Mouse (Mus musculus): ENCODE results near the gene Unk. TPM values are rescaled to one million over a fixed set of nuclear protein-coding genes. Genes with fewer than 3 reads are reported as not detected.

Unk gene
- total and polyA plus RNA-seq, 2 experiments from 2014 or later = 22.5 to 43.8 TPM

GRCm38 (mm10) chr11:116109441-116110081 lies 79.4 kb downstream of the Unk start:
- no peak overlapping the region for H3K27ac ChIP-seq (ENCODE audit: low read depth, low read length)
- DNase-seq (no peak), ATAC-seq (peak; percentile 16; the same call in 1 of the 2 replicates)
- H3K9ac ChIP-seq = peak overlapping the region; percentile 33; the same call in 1 of the 2 replicates
- TF ChIP-seq CTCF (IDR thresholded peaks at IDR 0.05; ENCODE audit: low read depth) = no peak
- H3K4me2 ChIP-seq (ENCODE audit: low read depth) = peak overlapping the region; percentile 56
- no peaks in the 10 kb centered on the region for H3K4me1 ChIP-seq (ENCODE audit: insufficient read depth)
- H3K9me3 ChIP-seq (ENCODE audit: low read length) = no peaks in the 10 kb centered on the region
- H3K36me3 ChIP-seq (ENCODE audit: insufficient read depth) = no peaks in the 10 kb centered on the region
- H3K27me3 ChIP-seq (ENCODE audit: insufficient read depth, low read length) = peaks cover 42% of the 10 kb centered on the region
- H3K4me3 ChIP-seq (ENCODE audit: low read depth, low read length) = peak overlapping the region; percentile 32
- 3% methylated on average over 66 of the region's 70 CpGs for WGBS

- DNase-seq (no peak), ATAC-seq (peak; percentile 48; the same call in 1 of the 2 replicates)
- Histone ChIP-seq H3K9me3 (ENCODE audit: low read length) (no peaks in the 10 kb centered on the region), H3K4me1 (ENCODE audit: insufficient read depth) (no peaks in the 10 kb centered on the region), H3K9ac (0 out of 2 replicates have a peak overlapping the region, but pooled peaks have one; percentile 33), H3K27ac (ENCODE audit: low read depth, low read length) (no peak overlapping the region), H3K36me3 (ENCODE audit: insufficient read depth) (no peaks in the 10 kb centered on the region), H3K4me3 (ENCODE audit: low read depth, low read length) (peak overlapping the region; percentile 32), H3K27me3 (ENCODE audit: insufficient read depth, low read length) (peaks cover 42% of the 10 kb centered on the region), H3K4me2 (ENCODE audit: low read depth) (peak overlapping the region; percentile 56)
- no peak for TF ChIP-seq CTCF (IDR thresholded peaks at IDR 0.05; ENCODE audit: low read depth)
- WGBS = 2% methylated on average over 34 of the region's 35 CpGs
Measured at GRCm38 (mm10) chr11:116110131-116110530, 80.0 kb downstream of the Unk start.

- DNase-seq = no peak
- Histone ChIP-seq H3K9me3 (ENCODE audit: low read length) (no peaks in the 10 kb centered on the region), H3K27ac (ENCODE audit: low read depth, low read length) (no peak overlapping the region), H3K9ac (0 out of 2 replicates have a peak overlapping the region, but pooled peaks have one; percentile 33), H3K4me3 (ENCODE audit: low read depth, low read length) (peak overlapping the region; percentile 32), H3K27me3 (ENCODE audit: insufficient read depth, low read length) (peaks cover 40% of the 10 kb centered on the region), H3K4me2 (ENCODE audit: low read depth) (peak overlapping the region; percentile 56), H3K4me1 (ENCODE audit: insufficient read depth) (no peaks in the 10 kb centered on the region), H3K36me3 (ENCODE audit: insufficient read depth) (no peaks in the 10 kb centered on the region)
- TF ChIP-seq CTCF (IDR thresholded peaks at IDR 0.05; ENCODE audit: low read depth) = no peak
- ATAC-seq = no peak
- WGBS = 34% methylated on average over 10 of the region's 10 CpGs
Measured at GRCm38 (mm10) chr11:116110540-116110939, 80.4 kb downstream of the Unk start.

Other genes with a start within 250 kb of the Unk start
- 14.5 and 14.7 TPM in 2 replicates for gene Caskin2, start 216.7 kb upstream of the Unk start, total RNA-seq (2014; rRNA removed)
- 4.5 and 6.1 TPM in 2 replicates for gene Caskin2, start 216.7 kb upstream of the Unk start, polyA plus RNA-seq (2015; fragmentation: Nextera tagmentation; extraction: Ambion mirVana)
- 23.5 and 25.5 TPM in 2 replicates for gene Tsen54, start 215.6 kb upstream of the Unk start, total RNA-seq (2014; rRNA removed)
- 16.8 and 18.1 TPM in 2 replicates for gene Tsen54, start 215.6 kb upstream of the Unk start, polyA plus RNA-seq (2015; fragmentation: Nextera tagmentation; extraction: Ambion mirVana)
- gene Llgl2, start 206.3 kb upstream of the Unk start, total RNA-seq (2014; rRNA removed) = 2.7 and 4.0 TPM in 2 replicates
- 0.72 and 1.1 TPM in 2 replicates for gene Llgl2, start 206.3 kb upstream of the Unk start, polyA plus RNA-seq (2015; fragmentation: Nextera tagmentation; extraction: Ambion mirVana)
- gene Myo15b, start 171.9 kb upstream of the Unk start, total RNA-seq (2014; rRNA removed) = not detected in 2 replicates
- gene Myo15b, start 171.9 kb upstream of the Unk start, polyA plus RNA-seq (2015; fragmentation: Nextera tagmentation; extraction: Ambion mirVana) = 0.01 TPM in 1 of 2 replicates, not detected in the other
- 0.95 and 1.0 TPM in 2 replicates for gene Smim5, start 130.4 kb upstream of the Unk start, total RNA-seq (2014; rRNA removed)
- gene Smim5, start 130.4 kb upstream of the Unk start, polyA plus RNA-seq (2015; fragmentation: Nextera tagmentation; extraction: Ambion mirVana) = 2.4 and 2.5 TPM in 2 replicates
- not detected in 2 replicates for gene Smim6, start 118.3 kb upstream of the Unk start, total RNA-seq (2014; rRNA removed)
- 0.27 TPM in 1 of 2 replicates, not detected in the other for gene Smim6, start 118.3 kb upstream of the Unk start, polyA plus RNA-seq (2015; fragmentation: Nextera tagmentation; extraction: Ambion mirVana)
- gene Sap30bp, start 97.0 kb upstream of the Unk start, total RNA-seq (2014; rRNA removed) = 60.4 and 70.9 TPM in 2 replicates
- 49.5 and 59.4 TPM in 2 replicates for gene Sap30bp, start 97.0 kb upstream of the Unk start, polyA plus RNA-seq (2015; fragmentation: Nextera tagmentation; extraction: Ambion mirVana)
- 14.5 and 18.9 TPM in 2 replicates for gene Recql5, start 96.8 kb upstream of the Unk start, total RNA-seq (2014; rRNA removed)
- gene Recql5, start 96.8 kb upstream of the Unk start, polyA plus RNA-seq (2015; fragmentation: Nextera tagmentation; extraction: Ambion mirVana) = 6.9 and 8.4 TPM in 2 replicates
- gene Itgb4, start 55.6 kb upstream of the Unk start, total RNA-seq (2014; rRNA removed) = 0.46 and 1.1 TPM in 2 replicates
- 0.93 and 1.3 TPM in 2 replicates for gene Itgb4, start 55.6 kb upstream of the Unk start, polyA plus RNA-seq (2015; fragmentation: Nextera tagmentation; extraction: Ambion mirVana)
- 42.6 and 52.2 TPM in 2 replicates for gene Galk1, start 17.6 kb upstream of the Unk start, total RNA-seq (2014; rRNA removed)
- 61.1 and 66.4 TPM in 2 replicates for gene Galk1, start 17.6 kb upstream of the Unk start, polyA plus RNA-seq (2015; fragmentation: Nextera tagmentation; extraction: Ambion mirVana)
- gene H3f3b, start 2.4 kb upstream of the Unk start, total RNA-seq (2014; rRNA removed) = 730 and 936 TPM in 2 replicates
- gene H3f3b, start 2.4 kb upstream of the Unk start, polyA plus RNA-seq (2015; fragmentation: Nextera tagmentation; extraction: Ambion mirVana) = 2,422 and 2,718 TPM in 2 replicates
- 0.46 and 0.86 TPM in 2 replicates for gene Unc13d, start 47.6 kb downstream of the Unk start, total RNA-seq (2014; rRNA removed)
- 0.29 and 0.58 TPM in 2 replicates for gene Unc13d, start 47.6 kb downstream of the Unk start, polyA plus RNA-seq (2015; fragmentation: Nextera tagmentation; extraction: Ambion mirVana)
- gene Wbp2, start 56.7 kb downstream of the Unk start, total RNA-seq (2014; rRNA removed) = 94.7 and 130 TPM in 2 replicates
- gene Wbp2, start 56.7 kb downstream of the Unk start, polyA plus RNA-seq (2015; fragmentation: Nextera tagmentation; extraction: Ambion mirVana) = 281 and 287 TPM in 2 replicates
- 10.5 and 13.0 TPM in 2 replicates for gene Trim47, start 96.9 kb downstream of the Unk start, total RNA-seq (2014; rRNA removed)
- 6.6 and 7.8 TPM in 2 replicates for gene Trim47, start 96.9 kb downstream of the Unk start, polyA plus RNA-seq (2015; fragmentation: Nextera tagmentation; extraction: Ambion mirVana)
- gene Trim65, start 100.8 kb downstream of the Unk start, total RNA-seq (2014; rRNA removed) = 4.2 and 5.0 TPM in 2 replicates
- gene Trim65, start 100.8 kb downstream of the Unk start, polyA plus RNA-seq (2015; fragmentation: Nextera tagmentation; extraction: Ambion mirVana) = 1.2 and 1.9 TPM in 2 replicates
- gene Mrpl38, start 108.5 kb downstream of the Unk start, total RNA-seq (2014; rRNA removed) = 56.7 and 67.8 TPM in 2 replicates
- 60.7 and 63.6 TPM in 2 replicates for gene Mrpl38, start 108.5 kb downstream of the Unk start, polyA plus RNA-seq (2015; fragmentation: Nextera tagmentation; extraction: Ambion mirVana)
- gene Fbf1, start 137.8 kb downstream of the Unk start, total RNA-seq (2014; rRNA removed) = 97.9 and 108 TPM in 2 replicates
- gene Fbf1, start 137.8 kb downstream of the Unk start, polyA plus RNA-seq (2015; fragmentation: Nextera tagmentation; extraction: Ambion mirVana) = 23.2 and 38.2 TPM in 2 replicates
- 62.8 and 65.6 TPM in 2 replicates for gene Ten1, start 168.5 kb downstream of the Unk start, total RNA-seq (2014; rRNA removed)
- gene Ten1, start 168.5 kb downstream of the Unk start, polyA plus RNA-seq (2015; fragmentation: Nextera tagmentation; extraction: Ambion mirVana) = 92.8 and 104 TPM in 2 replicates
- gene Acox1, start 168.7 kb downstream of the Unk start, total RNA-seq (2014; rRNA removed) = 89.4 and 108 TPM in 2 replicates
- gene Acox1, start 168.7 kb downstream of the Unk start, polyA plus RNA-seq (2015; fragmentation: Nextera tagmentation; extraction: Ambion mirVana) = 43.8 and 58.2 TPM in 2 replicates
- gene Evpl, start 207.8 kb downstream of the Unk start, total RNA-seq (2014; rRNA removed) = 1.5 and 2.3 TPM in 2 replicates
- gene Evpl, start 207.8 kb downstream of the Unk start, polyA plus RNA-seq (2015; fragmentation: Nextera tagmentation; extraction: Ambion mirVana) = 0.49 and 1.1 TPM in 2 replicates
- gene Srp68, start 243.9 kb downstream of the Unk start, total RNA-seq (2014; rRNA removed) = 18.5 and 24.5 TPM in 2 replicates
- 42.4 and 51.3 TPM in 2 replicates for gene Srp68, start 243.9 kb downstream of the Unk start, polyA plus RNA-seq (2015; fragmentation: Nextera tagmentation; extraction: Ambion mirVana)